Mouse (Mus musculus) lung, postnatal 0 days (tissue): ENCODE measurements around the gene Tmem115. TPM values are rescaled to one million over a fixed set of nuclear protein-coding genes. Genes with fewer than 3 reads are reported as not detected.

Experiments used
- ATAC-seq: fragments of 200-750 bp; cut with Nextera tagmentation; 2 replicates; pipeline ENCODE4 v1.8.0; 2017; ENCODE audit warnings: moderate library complexity
- DNase-seq: peaks from one replicate; pipeline ENCODE4 v3.0.0-alpha.2; 2016; ENCODE audit warnings: low spot score
- H3K27ac ChIP-seq: fragments of 300-500 bp; sonication (generic); 2 replicates; pipeline ENCODE4 v1.5.1; 2014; ENCODE audit warnings: antibody characterized with exemption, mild to moderate bottlenecking, low read length, mixed read lengths
- H3K27me3 ChIP-seq: fragments of 300-500 bp; sonication (generic); replicated peaks from 2 replicates; pipeline ENCODE4 v1.6.1; 2014; ENCODE audit warnings: low read length, mixed read lengths; ENCODE audit not compliant: insufficient read depth
- H3K36me3 ChIP-seq: fragments of 300-500 bp; sonication (generic); 2 replicates; pipeline ENCODE4 v1.6.1; 2014; ENCODE audit warnings: low read length, mixed read lengths; ENCODE audit not compliant: insufficient read depth
- H3K4me1 ChIP-seq: fragments of 300-500 bp; sonication (generic); 2 replicates; pipeline ENCODE4 v1.6.1; 2014; ENCODE audit warnings: antibody characterized with exemption, low read depth, low read length, mixed read lengths; ENCODE audit not compliant: insufficient read depth
- H3K4me2 ChIP-seq: fragments of 300-500 bp; sonication (generic); replicated peaks from 2 replicates; pipeline ENCODE4 v1.6.1; 2014; ENCODE audit warnings: low read depth, mild to moderate bottlenecking, low read length, moderate library complexity, mixed read lengths
- H3K4me3 ChIP-seq: fragments of 300-500 bp; sonication (generic); 2 replicates; pipeline ENCODE4 v1.5.1; 2014; ENCODE audit warnings: low read depth, low read length
- H3K9ac ChIP-seq: fragments of 300-500 bp; sonication (generic); replicated peaks from 2 replicates; pipeline ENCODE4 v1.6.1; 2014; ENCODE audit warnings: low read depth, mild to moderate bottlenecking
- H3K9me3 ChIP-seq: fragments of 300-500 bp; sonication (generic); 2 replicates; pipeline ENCODE4 v1.6.1; 2016; ENCODE audit warnings: low read length, mixed read lengths
- CTCF ChIP-seq: IDR thresholded peaks from 2 replicates; pipeline ENCODE4 v1.5.1; 2016; ENCODE audit warnings: antibody characterized with exemption, mild to moderate bottlenecking
- EP300 ChIP-seq: IDR thresholded peaks from 2 replicates; pipeline ENCODE4 v1.6.1; 2016; ENCODE audit warnings: antibody characterized with exemption, mild to moderate bottlenecking, control low read depth
- WGBS: fragments of 180-500 bp; shearing (Covaris S2); extraction: QIAGEN DNeasy Blood & Tissue Kit; methylation state at CpG from one replicate; pipeline ENCODE4 v1.1.7; 2014; 5-methylcytosine and 5-hydroxymethylcytosine counted together
- polyA plus RNA-seq: library from polyadenylated mRNA; unstranded; fragments of >200 nt; fragmentation: Nextera tagmentation; extraction: Ambion mirVana; gene quantifications from 2 replicates; pipeline ENCODE4 v1.2.1, GENCODE M21; 2015

Gene Tmem115
- polyA plus RNA-seq, 1 experiment from 2014 or later, result 48.5 TPM

- H3K27me3 ChIP-seq, result no peaks in the 10 kb centered on the region
- DNase-seq (no peak), ATAC-seq (peak; percentile 0; the same call in 1 of the 2 replicates)
- H3K36me3 ChIP-seq, result peaks cover 28% of the 10 kb centered on the region
- TF ChIP-seq EP300 (no peak), CTCF (no peak)
- no peaks in the 10 kb centered on the region for H3K9me3 ChIP-seq
- H3K4me3 ChIP-seq, result peak overlapping the region; percentile 70
- under 1% methylated on average over 11 of the region's 11 CpGs for WGBS
- H3K4me2 ChIP-seq, result peak overlapping the region; percentile 60
- peak overlapping the region; percentile 37 for H3K9ac ChIP-seq
- peaks cover 13% of the 10 kb centered on the region for H3K4me1 ChIP-seq
- H3K27ac ChIP-seq, result no peak overlapping the region
Observed at GRCm38 (mm10) chr9:107542352-107542686, 8.6 kb downstream of the Tmem115 start.

- H3K9me3 ChIP-seq, result no peaks in the 10 kb centered on the region
- DNase-seq, result no peak
- WGBS, result 26% methylated on average over 8 of the region's 8 CpGs
- ATAC-seq, result no peak
- H3K4me2 ChIP-seq, result peak overlapping the region; percentile 60
- peak overlapping the region; percentile 37; the same call in 1 of the 2 replicates for H3K9ac ChIP-seq
- H3K36me3 ChIP-seq, result peaks cover 28% of the 10 kb centered on the region
- no peaks in the 10 kb centered on the region for H3K27me3 ChIP-seq
- peaks cover 14% of the 10 kb centered on the region for H3K4me1 ChIP-seq
- peak overlapping the region; percentile 70 for H3K4me3 ChIP-seq
- TF ChIP-seq EP300 (no peak), CTCF (no peak)
- no peak overlapping the region for H3K27ac ChIP-seq
Observed at GRCm38 (mm10) chr9:107542721-107543120, 9.0 kb downstream of the Tmem115 start.

DNA sequence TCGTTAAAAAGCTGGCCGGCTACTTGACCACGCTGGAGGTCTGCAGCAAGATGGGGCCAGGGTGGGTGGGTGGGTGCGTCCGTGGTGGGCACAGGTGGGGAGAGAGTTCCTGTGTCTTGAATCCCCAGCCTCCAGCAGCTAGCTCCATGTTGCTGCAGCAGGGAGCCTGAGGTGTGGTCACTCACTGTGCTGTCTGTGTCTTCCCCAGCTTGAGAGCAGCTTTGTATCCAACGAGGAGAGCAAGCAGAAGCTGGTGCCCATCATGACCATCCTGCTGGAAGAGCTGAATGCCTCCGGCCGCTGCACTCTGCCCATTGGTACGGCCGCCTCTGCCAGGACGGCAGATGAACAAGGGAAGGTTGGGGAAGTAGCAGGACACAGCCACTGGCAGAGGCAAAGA is 9.6 kb downstream of the Tmem115 start:
- H3K27ac ChIP-seq, result no peak overlapping the region
- TF ChIP-seq EP300, result no peak
- TF ChIP-seq CTCF, result no peak
- H3K36me3 ChIP-seq, result peaks cover 22% of the 10 kb centered on the region
- no peak overlapping the region for H3K9ac ChIP-seq
- H3K4me1 ChIP-seq, result peaks cover 14% of the 10 kb centered on the region
- whole genome bisulfite sequencing, result 89% methylated on average over 10 of the region's 11 CpGs
- DNase-seq (no peak), ATAC-seq (no peak)
- no peak overlapping the region for H3K4me3 ChIP-seq
- no peaks in the 10 kb centered on the region for H3K27me3 ChIP-seq
- no peak overlapping the region for H3K4me2 ChIP-seq
- H3K9me3 ChIP-seq, result no peaks in the 10 kb centered on the region

- Histone ChIP-seq H3K4me2 (no peak overlapping the region), H3K36me3 (0 out of 2 replicates have a peak, but pooled peaks cover 14% of the 10 kb centered on the region), H3K4me1 (peaks cover 14% of the 10 kb centered on the region), H3K27ac (no peak overlapping the region), H3K9ac (no peak overlapping the region), H3K9me3 (no peaks in the 10 kb centered on the region), H3K27me3 (no peaks in the 10 kb centered on the region), H3K4me3 (no peak overlapping the region)
- TF ChIP-seq CTCF (no peak), EP300 (no peak)
- DNase-seq (no peak), ATAC-seq (no peak)
- 94% methylated on average over 17 of the region's 17 CpGs for WGBS
Observed at GRCm38 (mm10) chr9:107544196-107544700, 10.5 kb downstream of the Tmem115 start.

GRCm38 (mm10) chr9:107544729-107545128 is 11.0 kb downstream of the Tmem115 start:
- DNase-seq (no peak), ATAC-seq (no peak)
- Histone ChIP-seq H3K4me1 (peaks cover 14% of the 10 kb centered on the region), H3K27ac (no peak overlapping the region), H3K4me3 (no peak overlapping the region), H3K9ac (no peak overlapping the region), H3K27me3 (no peaks in the 10 kb centered on the region), H3K4me2 (no peak overlapping the region), H3K36me3 (0 out of 2 replicates have a peak, but pooled peaks cover 11% of the 10 kb centered on the region), H3K9me3 (no peaks in the 10 kb centered on the region)
- 92% methylated on average over 12 of the region's 12 CpGs for WGBS
- TF ChIP-seq EP300 (no peak), CTCF (no peak)

DNA sequence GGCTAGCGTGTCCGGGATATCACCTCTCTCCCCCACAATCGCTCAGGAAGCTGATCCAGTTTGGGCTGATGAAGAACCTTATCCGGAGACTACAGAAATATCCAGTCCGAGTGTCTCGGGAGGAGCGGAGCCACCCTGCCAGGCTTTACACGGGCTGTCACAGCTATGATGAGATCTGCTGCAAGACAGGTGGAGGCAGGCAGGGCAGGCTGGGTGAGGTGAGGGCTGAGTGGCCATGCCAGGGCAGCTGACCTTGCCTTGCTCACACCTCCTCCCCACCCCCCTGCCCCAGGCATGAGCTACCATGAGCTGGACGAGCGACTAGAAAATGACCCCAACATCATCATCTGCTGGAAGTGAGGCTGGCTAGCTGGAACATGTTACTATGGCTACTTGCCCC is 11.5 kb downstream of the Tmem115 start:
- WGBS, result 81% methylated on average over 10 of the region's 10 CpGs

More for the DNA sequence above, 11.5 kb downstream of the Tmem115 start:
- Histone ChIP-seq H3K9me3 (no peaks in the 10 kb centered on the region), H3K9ac (no peak overlapping the region), H3K4me1 (peaks cover 14% of the 10 kb centered on the region), H3K27me3 (no peaks in the 10 kb centered on the region), H3K36me3 (0 out of 2 replicates have a peak, but pooled peaks cover 6% of the 10 kb centered on the region), H3K4me2 (no peak overlapping the region), H3K4me3 (no peak overlapping the region), H3K27ac (no peak overlapping the region)
- DNase-seq (no peak), ATAC-seq (no peak)
- TF ChIP-seq CTCF, result no peak
- no peak for TF ChIP-seq EP300
